Mouse (Mus musculus) G1E-ER4 (cell line): Measurements from ENCODE around the gene Palm3. TPM values are rescaled to one million over a fixed set of nuclear protein-coding genes. Genes with fewer than 3 reads are reported as not detected.

Experiments
- GATA1 ChIP-seq: IDR thresholded peaks from one replicate; pipeline ENCODE4 v1.8.0; 2012; ENCODE audit warnings: low read length, inconsistent platforms
- polyA plus RNA-seq: library from polyadenylated mRNA; stranded (reverse); fragments of >175 nt; gene quantifications from 2 replicates; pipeline ENCODE4 v1.2.3, GENCODE M21; 2012

The Palm3 gene
- polyA plus RNA-seq, 1 experiment = 0.55 TPM

DNA sequence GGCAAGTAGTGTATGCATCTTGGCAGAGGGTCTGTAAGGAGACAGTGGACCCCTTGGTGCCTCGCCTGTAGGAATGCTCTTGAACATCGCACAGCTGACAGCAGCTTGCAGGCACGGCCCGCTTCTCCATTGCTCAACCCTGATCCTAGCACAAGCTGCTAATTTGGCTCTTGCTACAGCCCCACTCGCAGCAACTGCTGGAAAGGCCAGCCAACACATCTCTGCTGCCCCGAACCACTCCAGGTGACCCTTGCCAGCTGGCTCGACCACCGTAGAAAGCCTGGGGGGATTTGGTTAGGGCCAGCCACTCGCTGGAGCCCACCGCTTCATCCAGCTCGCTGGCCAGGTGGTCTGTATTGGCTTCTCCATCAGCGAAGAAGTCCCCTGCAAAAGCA, 21.7 kb downstream of the Palm3 start:
- TF ChIP-seq GATA1 = no peak

DNA sequence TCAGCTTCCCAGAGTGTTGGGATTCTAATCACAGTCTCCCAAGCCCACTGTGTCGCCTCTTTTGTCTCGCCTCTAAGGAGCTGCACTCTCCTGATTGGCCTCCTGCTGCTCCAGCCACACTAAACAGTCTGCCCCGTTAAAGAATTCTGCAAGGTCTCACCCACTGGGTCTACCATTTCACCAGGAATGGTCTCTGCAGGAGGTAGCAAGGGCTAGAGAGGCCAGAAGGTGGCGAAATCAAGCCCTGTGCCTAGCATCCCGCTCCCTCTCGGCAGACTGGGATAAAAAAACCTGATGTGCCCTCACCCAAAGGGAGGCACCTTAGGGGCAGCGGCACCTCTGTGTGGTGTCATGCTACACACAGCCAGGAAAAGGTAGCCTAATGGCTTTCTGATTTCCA, 22.8 kb downstream of the Palm3 start:
- TF ChIP-seq GATA1 = no peak

DNA sequence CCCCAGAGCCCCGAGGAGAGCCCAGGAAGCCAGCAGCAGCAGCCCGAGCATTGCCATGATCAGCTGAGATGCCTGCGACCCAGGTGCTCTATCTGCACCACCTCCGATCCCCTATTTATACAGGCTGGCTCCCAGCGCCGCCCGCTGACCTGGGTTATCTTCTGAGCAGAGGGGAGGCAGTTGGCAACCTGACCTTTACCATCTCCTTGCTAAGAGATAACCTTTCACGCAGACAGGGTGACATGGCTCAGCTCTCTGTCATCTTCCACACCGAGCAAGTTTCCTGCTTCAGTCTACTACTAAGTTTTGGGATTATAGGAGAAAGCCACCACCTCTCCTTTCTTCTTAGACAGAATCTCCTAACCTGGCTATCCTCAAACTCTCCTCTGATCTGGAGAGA, 23.6 kb downstream of the Palm3 start, which contains the start of gene Rln3:
TSS of gene Rln3 (minus strand) at position 101 of the 400 bp plus-strand sequence.
- no peak for TF ChIP-seq GATA1

DNA sequence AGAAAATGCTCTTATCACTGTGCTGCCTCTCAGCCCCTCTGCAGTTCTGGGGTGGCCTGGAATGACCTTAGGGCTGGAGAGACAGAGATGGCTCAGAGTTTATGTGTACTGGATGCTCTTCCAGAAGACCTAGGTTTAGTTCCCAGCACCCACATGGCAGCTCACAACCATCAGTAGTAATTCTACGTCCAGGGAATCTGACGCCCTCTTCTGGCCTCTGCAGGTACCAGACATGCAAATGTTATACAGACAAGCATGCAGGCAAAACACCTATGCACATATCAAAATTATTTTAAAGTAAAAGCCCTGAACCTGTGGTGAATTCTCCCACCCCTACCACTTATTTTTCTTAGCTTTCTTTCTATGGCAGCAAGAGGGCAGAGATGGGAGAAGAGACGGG, 25.2 kb downstream of the Palm3 start:
- no peak for TF ChIP-seq GATA1

DNA sequence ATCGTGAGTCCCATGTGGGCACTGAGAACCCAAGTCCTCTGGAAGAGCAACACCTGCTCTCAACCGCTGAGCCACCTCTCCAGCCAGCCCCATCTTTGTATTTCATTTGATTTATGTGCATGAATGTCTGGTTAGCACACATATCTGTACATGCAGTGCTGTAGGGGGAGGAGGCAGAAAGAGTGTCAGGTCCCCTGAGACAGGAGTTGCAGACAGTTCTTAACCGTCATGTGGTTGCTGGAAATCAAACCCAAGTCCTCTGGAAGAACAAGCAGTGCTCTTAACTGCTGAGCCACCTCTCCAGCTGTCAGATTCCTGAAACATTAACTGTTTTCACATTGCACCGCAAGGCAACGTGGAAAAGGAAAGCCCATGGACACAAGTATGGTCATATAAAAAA, 26.9 kb downstream of the Palm3 start:
- TF ChIP-seq GATA1 = no peak

- TF ChIP-seq GATA1 = no peak
Measured at GRCm38 (mm10) chr8:84052746-84053145, 31.5 kb downstream of the Palm3 start.

DNA sequence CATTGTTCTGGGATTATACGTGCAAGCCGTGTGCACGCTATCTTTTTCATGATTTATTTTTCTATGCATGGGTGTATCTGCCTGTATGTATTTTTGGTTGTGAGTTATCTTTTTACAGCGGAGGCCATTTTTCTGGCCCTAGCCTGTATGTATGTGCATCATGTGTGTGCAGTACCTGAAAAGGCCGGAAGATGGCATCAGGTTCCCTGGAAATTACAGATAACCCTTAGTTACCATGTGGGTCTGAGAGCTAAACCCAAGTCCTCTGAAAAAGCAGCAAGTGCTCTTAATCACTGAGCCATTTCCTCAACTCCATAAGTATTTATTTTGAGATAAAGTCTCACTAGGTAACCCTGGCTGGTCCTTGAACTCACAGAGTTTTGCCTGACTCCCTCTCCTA, 32.0 kb downstream of the Palm3 start:
- no peak for TF ChIP-seq GATA1

DNA sequence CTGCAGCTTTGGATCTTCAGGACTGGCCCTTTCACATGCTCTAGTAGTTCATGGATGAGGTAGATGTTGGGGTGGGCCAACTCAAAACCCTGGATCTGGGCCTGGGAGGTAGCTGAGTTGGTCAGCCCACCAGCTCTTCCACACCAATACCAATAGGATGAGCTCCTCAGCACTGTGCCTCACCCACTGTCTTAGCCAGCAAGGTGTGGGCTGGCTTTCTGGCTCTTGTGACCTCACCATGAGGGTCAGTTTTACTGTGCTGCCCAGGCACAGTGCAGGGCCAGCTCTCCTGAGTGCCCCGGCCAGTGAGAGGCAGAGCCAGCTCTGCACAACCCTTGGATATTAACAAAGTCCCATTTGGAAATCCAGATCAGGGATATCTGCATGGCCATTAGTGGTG, 36.6 kb downstream of the Palm3 start:
- TF ChIP-seq GATA1 = no peak

GRCm38 (mm10) chr8:84059226-84059625, 38.0 kb downstream of the Palm3 start:
- TF ChIP-seq GATA1 = no peak

GRCm38 (mm10) chr8:84060245-84060644, 39.0 kb downstream of the Palm3 start:
- TF ChIP-seq GATA1 = no peak

- TF ChIP-seq GATA1 = no peak
Measured at GRCm38 (mm10) chr8:84063861-84064610, 42.8 kb downstream of the Palm3 start.

DNA sequence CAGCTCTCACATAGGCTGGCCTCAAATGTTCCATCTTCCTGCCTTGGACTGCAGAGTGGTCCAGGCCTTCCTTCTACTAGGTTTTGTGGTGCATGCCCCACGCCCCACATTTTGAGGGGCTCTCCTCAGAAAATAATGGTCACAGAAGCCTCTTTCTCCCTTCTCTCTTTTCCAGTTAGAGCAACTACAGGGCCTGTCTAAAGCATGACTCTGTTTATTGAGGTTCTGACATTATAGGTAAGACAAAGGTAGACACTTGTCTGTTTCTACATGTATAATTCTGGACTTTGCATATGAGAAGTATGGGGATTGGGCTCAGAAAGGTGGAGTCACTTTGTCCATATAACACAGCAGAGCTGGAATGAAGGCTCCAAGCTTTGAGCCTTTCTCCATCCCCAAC, 43.8 kb downstream of the Palm3 start, which contains the start of gene Gm10643:
TSS of gene Gm10643 (minus strand) at position 101 of the 400 bp plus-strand sequence.
- no peak for TF ChIP-seq GATA1

GRCm38 (mm10) chr8:84065457-84066072, 44.3 kb downstream of the Palm3 start:
- no peak for TF ChIP-seq GATA1

DNA sequence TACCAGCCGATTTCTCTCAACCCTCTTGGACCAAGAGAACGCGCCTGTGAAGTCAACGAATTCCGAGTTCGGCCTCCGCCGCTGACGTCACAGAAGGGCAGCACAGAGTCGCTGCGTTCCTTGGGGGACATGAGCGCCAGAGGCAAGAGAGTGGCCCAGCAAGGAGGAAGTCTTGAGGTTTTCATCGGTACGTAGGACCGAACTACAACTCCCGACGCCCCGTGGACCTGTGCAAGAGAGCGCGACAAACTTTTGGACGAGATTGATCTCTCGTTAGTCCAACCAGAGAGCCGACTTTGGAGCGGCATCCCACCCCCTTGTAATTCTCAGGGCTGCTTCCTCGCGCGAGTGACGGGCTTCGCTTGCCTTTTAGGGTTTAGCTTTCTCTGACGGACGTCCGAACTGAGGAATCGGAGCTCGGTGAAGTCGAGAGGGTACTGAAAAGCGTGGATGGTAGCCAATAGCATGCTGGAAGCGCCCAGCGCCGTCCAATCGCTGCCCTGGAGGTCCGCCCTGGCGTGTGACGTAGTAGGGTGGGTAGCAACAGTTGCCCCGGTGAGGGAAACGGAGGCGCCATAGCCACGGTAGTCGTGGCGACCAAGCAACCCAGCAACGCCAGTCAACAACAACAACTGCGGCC, 45.1 kb downstream of the Palm3 start, which contains the start of gene Rfx1:
TSS of gene Rfx1 (plus strand) at position 544 of the 640 bp plus-strand sequence.
- TF ChIP-seq GATA1 = no peak

- no peak for TF ChIP-seq GATA1
Measured at GRCm38 (mm10) chr8:84067047-84067573, 45.8 kb downstream of the Palm3 start.

GRCm38 (mm10) chr8:84067911-84068310, 46.6 kb downstream of the Palm3 start:
- no peak for TF ChIP-seq GATA1
